Mouse (Mus musculus) small intestine, adult 2 months (tissue): Measurements from ENCODE around the gene Rnf31.

Experiments
- CTCF ChIP-seq: fragments of 200-500 bp; IDR thresholded peaks from 2 replicates; pipeline ENCODE4 v1.5.1; 2012; ENCODE audit warnings: low read depth, mild to moderate bottlenecking, control low read depth, inconsistent platforms, low read length, moderate library complexity, mixed read lengths; ENCODE audit not compliant: insufficient replicate concordance, insufficient read length; ENCODE audit errors: extremely low read depth
- POLR2A ChIP-seq: fragments of 200-500 bp; IDR thresholded peaks from 2 replicates; pipeline ENCODE4 v1.6.1; 2012; ENCODE audit warnings: low read depth, mild to moderate bottlenecking, control low read depth, inconsistent platforms, low read length, moderate library complexity

DNA sequence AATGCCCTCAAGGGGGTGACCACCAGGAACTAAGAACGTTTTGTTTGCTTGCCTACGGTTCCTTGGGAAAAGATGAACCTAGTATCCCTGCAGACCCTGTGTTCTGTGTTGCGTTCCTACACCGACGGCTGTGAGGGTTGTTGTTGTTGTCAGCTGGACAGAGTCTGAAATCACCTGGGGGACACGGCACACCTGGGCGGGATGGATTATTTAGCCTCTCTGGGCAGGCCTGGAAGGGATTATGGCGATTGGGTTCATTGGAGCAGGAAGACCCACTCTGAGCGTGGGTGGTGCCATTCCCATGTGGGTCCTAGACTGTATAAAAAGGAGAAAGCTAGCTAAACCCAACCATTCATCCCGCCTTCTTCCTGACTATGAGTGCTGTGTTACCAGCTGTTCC, 29.6 kb upstream of the Rnf31 start:
- TF ChIP-seq CTCF (no peak), POLR2A (no peak)
